Mouse (Mus musculus): ENCODE measurements around the gene Rab12.

Rab12 gene

DNA sequence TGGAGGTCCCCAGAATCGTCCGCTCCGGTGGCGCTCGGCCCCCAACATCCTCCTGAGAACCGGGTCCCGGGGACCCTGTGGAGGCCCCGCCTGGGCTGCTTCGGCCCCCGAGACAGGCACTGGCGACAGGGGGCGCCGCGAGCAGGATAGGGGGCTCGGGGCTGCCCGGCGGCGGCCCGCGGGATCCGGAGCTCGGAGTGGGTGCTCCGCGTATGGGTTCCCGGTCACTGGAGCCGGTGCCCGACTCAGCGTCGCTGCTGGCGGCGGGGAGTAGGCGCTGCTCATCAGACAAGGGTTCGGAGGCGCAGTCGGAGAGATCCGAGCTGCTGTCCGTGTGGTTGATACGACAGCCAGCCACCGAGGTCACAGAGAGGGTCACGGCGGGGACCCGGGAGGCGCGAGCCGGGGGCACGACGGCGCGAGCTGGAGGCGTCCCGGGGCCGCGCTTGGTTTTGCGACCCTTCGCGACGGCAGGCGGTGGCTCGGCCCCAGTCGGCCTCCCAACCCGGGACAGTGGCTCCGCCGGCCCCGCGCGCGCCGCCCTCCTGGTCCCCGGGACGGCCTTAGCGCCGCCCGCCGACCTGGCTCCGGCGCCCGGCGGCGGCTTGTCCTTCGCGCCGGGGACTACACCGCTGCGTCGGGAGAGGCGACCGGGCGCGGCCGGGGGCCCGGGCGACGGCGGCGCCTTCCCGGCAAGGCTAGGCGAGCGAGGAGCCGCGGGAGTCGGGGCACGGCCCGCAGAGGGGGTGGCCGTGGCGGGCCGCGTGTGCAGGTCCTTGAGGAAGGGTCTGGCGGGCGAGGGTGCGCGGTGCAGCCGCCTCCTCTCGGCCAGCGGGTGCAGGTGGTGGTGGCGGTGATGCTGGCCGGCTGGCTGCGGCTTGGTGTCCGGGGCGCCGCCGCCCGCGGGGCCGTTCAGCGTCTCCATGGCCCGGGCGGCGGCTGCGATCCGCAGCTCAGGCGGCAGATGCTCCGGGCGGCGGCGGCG lies 70.8 kb downstream of the Rab12 start:
- DNase-seq (ENCODE audit: low spot score in 2 of 2), result peak in 1 of 2 experiments; percentile 39

- DNase-seq (ENCODE audit: low spot score in 2 of 2), result no peak
These were observed 71.6 kb downstream of the Rab12 start for GRCm38 (mm10) chr17:66447978-66448377.

GRCm38 (mm10) chr17:66447007-66447312 lies 72.6 kb downstream of the Rab12 start:
- DNase-seq (ENCODE audit: low spot score in 2 of 2), result no peak

- no peak for DNase-seq (ENCODE audit: low spot score in 2 of 2)
These were observed 73.1 kb downstream of the Rab12 start for GRCm38 (mm10) chr17:66446196-66447006.

Measured in frontal cortex, postnatal 25 days (tissue).